Mouse (Mus musculus): ENCODE data around the gene Ermp1. TPM values are rescaled to one million over a fixed set of nuclear protein-coding genes. Genes with fewer than 3 reads are reported as not detected.

Ermp1 gene
- polyA plus RNA-seq, 1 experiment = 44.9 TPM

- no peak overlapping the region for H3K4me3 ChIP-seq (replicated peaks; ENCODE audit: insufficient read depth, low read depth, low read length)
- no peaks in the 10 kb centered on the region for H3K27me3 ChIP-seq (ENCODE audit: control insufficient read depth, insufficient read depth, low read length)
- H3K4me1 ChIP-seq (ENCODE audit: control insufficient read depth, insufficient read depth, low read length) = no peaks in the 10 kb centered on the region
- WGBS = 83% methylated on average over 6 of the region's 6 CpGs
- no peak for DNase-seq
- no peak for TF ChIP-seq POLR2A (IDR thresholded peaks at IDR 0.05; ENCODE audit: borderline replicate concordance, insufficient read depth, low read length)
- no peak for TF ChIP-seq CTCF (IDR thresholded peaks at IDR 0.05; ENCODE audit: borderline replicate concordance, insufficient read depth, low read depth, low read length)
- H3K27ac ChIP-seq (ENCODE audit: insufficient read depth, low read length) = no peak overlapping the region
Observed at GRCm38 (mm10) chr19:29670247-29670646, 22.0 kb upstream of the Ermp1 start.

- TF ChIP-seq CTCF (IDR thresholded peaks at IDR 0.05; ENCODE audit: borderline replicate concordance, insufficient read depth, low read depth, low read length) (no peak), POLR2A (IDR thresholded peaks at IDR 0.05; ENCODE audit: borderline replicate concordance, insufficient read depth, low read length) (no peak)
- Histone ChIP-seq H3K27me3 (ENCODE audit: control insufficient read depth, insufficient read depth, low read length) (no peaks in the 10 kb centered on the region), H3K4me3 (replicated peaks; ENCODE audit: insufficient read depth, low read depth, low read length) (no peak overlapping the region), H3K27ac (ENCODE audit: insufficient read depth, low read length) (no peak overlapping the region), H3K4me1 (ENCODE audit: control insufficient read depth, insufficient read depth, low read length) (no peaks in the 10 kb centered on the region)
- 95% methylated on average over 7 of the region's 7 CpGs for WGBS
- DNase-seq = no peak
Observed at GRCm38 (mm10) chr19:29668135-29668534, 19.9 kb upstream of the Ermp1 start.

DNA sequence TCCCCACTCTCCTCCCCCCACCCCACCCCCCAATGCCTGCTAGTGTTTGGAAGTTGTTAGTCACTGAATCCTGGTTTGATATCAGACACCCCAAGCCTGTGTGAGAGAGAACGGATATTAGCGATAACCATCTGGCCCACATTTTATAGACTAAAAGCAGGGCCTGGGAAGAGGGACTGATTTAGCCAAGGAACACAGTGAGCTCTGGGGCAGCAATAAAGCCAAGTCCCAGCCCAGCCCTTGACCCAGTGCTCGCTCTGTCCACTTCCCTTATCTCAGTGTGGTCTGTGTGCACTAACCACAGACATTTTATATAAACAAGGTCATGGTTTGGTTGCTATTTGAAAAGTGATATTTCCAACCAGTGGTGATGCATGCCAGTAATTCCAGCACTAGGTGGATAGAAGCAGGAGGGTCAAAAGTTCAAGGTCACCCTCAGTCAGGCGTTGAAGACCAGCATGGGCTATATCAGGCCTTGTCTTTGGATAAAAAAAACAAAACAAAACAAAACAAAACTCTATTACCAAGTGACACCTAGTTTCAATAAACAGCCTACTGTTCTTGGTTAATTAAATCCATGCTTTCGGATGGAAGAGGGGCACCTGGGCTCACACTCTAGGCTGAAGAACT is 18.9 kb upstream of the Ermp1 start:
- Histone ChIP-seq H3K27ac (ENCODE audit: insufficient read depth, low read length) (no peak overlapping the region), H3K4me1 (ENCODE audit: control insufficient read depth, insufficient read depth, low read length) (no peaks in the 10 kb centered on the region), H3K4me3 (replicated peaks; ENCODE audit: insufficient read depth, low read depth, low read length) (no peak overlapping the region), H3K27me3 (ENCODE audit: control insufficient read depth, insufficient read depth, low read length) (no peaks in the 10 kb centered on the region)
- TF ChIP-seq CTCF (IDR thresholded peaks at IDR 0.05; ENCODE audit: borderline replicate concordance, insufficient read depth, low read depth, low read length) (no peak), POLR2A (IDR thresholded peaks at IDR 0.05; ENCODE audit: borderline replicate concordance, insufficient read depth, low read length) (no peak)
- WGBS = 89% methylated on average over 5 of the region's 5 CpGs
- DNase-seq = no peak

- 85% methylated on average over 4 of the region's 4 CpGs for WGBS
- Histone ChIP-seq H3K4me3 (replicated peaks; ENCODE audit: insufficient read depth, low read depth, low read length) (no peak overlapping the region), H3K27ac (ENCODE audit: insufficient read depth, low read length) (no peak overlapping the region), H3K4me1 (ENCODE audit: control insufficient read depth, insufficient read depth, low read length) (no peaks in the 10 kb centered on the region), H3K27me3 (ENCODE audit: control insufficient read depth, insufficient read depth, low read length) (no peaks in the 10 kb centered on the region)
- no peak for DNase-seq
- TF ChIP-seq CTCF (IDR thresholded peaks at IDR 0.05; ENCODE audit: borderline replicate concordance, insufficient read depth, low read depth, low read length) = no peak
- no peak for TF ChIP-seq POLR2A (IDR thresholded peaks at IDR 0.05; ENCODE audit: borderline replicate concordance, insufficient read depth, low read length)
Observed at GRCm38 (mm10) chr19:29666164-29666563, 17.9 kb upstream of the Ermp1 start.

DNA sequence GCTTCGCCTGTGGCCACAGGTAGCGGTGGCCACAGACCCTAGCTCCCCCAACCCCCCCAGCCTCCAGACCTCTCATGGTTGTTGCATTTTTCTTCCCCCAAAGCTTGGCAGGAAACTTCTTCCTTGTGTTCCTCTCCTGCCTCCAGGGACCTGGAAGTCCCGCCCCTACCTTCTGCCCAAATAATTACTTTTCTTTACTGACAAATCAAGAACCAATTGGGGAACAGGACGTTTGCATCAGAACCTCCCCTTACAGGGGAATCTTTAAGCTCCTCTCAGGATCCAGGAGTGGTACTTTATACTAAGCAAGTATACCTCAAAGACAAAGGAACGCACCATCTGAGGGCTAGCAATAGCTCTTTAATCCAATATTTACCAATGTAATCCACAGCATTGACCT is 16.7 kb upstream of the Ermp1 start:
- H3K4me1 ChIP-seq (ENCODE audit: control insufficient read depth, insufficient read depth, low read length) = no peaks in the 10 kb centered on the region
- TF ChIP-seq POLR2A (IDR thresholded peaks at IDR 0.05; ENCODE audit: borderline replicate concordance, insufficient read depth, low read length) (no peak), CTCF (IDR thresholded peaks at IDR 0.05; ENCODE audit: borderline replicate concordance, insufficient read depth, low read depth, low read length) (no peak)
- 76% methylated on average over 5 of the region's 5 CpGs for WGBS
- H3K27me3 ChIP-seq (ENCODE audit: control insufficient read depth, insufficient read depth, low read length) = no peaks in the 10 kb centered on the region
- DNase-seq = no peak
- no peak overlapping the region for H3K4me3 ChIP-seq (replicated peaks; ENCODE audit: insufficient read depth, low read depth, low read length)
- no peak overlapping the region for H3K27ac ChIP-seq (ENCODE audit: insufficient read depth, low read length)

DNA sequence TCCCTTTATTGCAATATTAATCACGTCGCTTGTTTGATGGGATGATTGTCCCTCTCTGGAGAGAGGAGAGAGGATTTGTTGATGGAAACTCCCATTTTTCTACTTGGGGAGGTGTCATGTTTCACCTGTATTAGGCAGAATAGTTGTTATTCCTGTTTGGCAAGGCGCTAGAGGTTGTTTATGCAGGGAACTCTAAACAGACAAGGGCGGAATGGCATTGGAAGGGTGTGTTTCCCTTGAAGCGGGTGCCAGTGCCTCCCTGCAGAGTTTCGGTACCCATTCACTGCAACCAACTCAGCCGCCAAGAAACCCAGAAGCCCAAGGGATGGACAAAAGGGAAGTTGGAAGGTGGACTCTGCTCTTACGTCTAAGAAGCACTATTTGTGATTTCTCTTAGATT is 15.6 kb upstream of the Ermp1 start:
- H3K27ac ChIP-seq (ENCODE audit: insufficient read depth, low read length) = no peak overlapping the region
- no peak for DNase-seq
- no peaks in the 10 kb centered on the region for H3K4me1 ChIP-seq (ENCODE audit: control insufficient read depth, insufficient read depth, low read length)
- H3K4me3 ChIP-seq (replicated peaks; ENCODE audit: insufficient read depth, low read depth, low read length) = no peak overlapping the region
- no peaks in the 10 kb centered on the region for H3K27me3 ChIP-seq (ENCODE audit: control insufficient read depth, insufficient read depth, low read length)
- WGBS = 73% methylated on average over 8 of the region's 8 CpGs
- TF ChIP-seq POLR2A (IDR thresholded peaks at IDR 0.05; ENCODE audit: borderline replicate concordance, insufficient read depth, low read length) (no peak), CTCF (IDR thresholded peaks at IDR 0.05; ENCODE audit: borderline replicate concordance, insufficient read depth, low read depth, low read length) (no peak)

DNA sequence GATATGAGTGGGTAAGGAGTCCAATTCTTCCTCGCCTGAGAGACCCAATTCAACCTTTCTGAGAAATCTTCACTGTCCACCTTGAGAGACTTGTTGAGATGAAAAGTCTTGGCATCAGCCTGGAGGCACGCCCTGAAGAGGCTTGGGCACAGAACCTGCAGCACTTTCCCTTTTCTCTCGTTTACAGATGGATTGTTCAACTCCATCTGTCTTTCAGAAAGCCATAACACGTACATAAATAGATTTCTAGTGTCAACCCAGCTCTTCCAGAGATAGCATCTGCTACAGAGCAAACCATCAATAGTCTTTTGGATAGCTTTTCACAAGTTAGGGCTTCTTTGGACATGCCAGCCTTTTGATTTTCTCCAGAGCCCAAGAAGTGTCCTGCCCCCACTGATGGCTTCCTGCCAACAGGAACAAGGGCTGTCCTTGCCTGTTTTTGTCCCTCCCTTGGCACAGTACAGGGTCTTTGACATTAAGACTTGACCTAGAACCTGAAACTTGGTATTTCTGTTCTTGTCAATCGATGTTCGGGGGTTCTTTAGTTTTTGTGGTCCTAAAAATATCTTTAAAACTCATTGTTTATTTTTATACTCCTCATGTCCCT is 13.9 kb upstream of the Ermp1 start:
- WGBS = 54% methylated on average over 6 of the region's 6 CpGs
- no peak for DNase-seq

More for the DNA sequence above, 13.9 kb upstream of the Ermp1 start:
- no peak overlapping the region for H3K27ac ChIP-seq (ENCODE audit: insufficient read depth, low read length)
- TF ChIP-seq POLR2A (IDR thresholded peaks at IDR 0.05; ENCODE audit: borderline replicate concordance, insufficient read depth, low read length) = no peak
- TF ChIP-seq CTCF (IDR thresholded peaks at IDR 0.05; ENCODE audit: borderline replicate concordance, insufficient read depth, low read depth, low read length) = no peak
- no peaks in the 10 kb centered on the region for H3K4me1 ChIP-seq (ENCODE audit: control insufficient read depth, insufficient read depth, low read length)
- H3K4me3 ChIP-seq (replicated peaks; ENCODE audit: insufficient read depth, low read depth, low read length) = no peak overlapping the region
- H3K27me3 ChIP-seq (ENCODE audit: control insufficient read depth, insufficient read depth, low read length) = no peaks in the 10 kb centered on the region
